Mouse (Mus musculus) forebrain, embryonic 10.5 days (tissue): ENCODE data around the gene Slc5a5. TPM values are rescaled to one million over a fixed set of nuclear protein-coding genes. Genes with fewer than 3 reads are reported as not detected.
A peak's percentile ranks its signal among the peaks of the same experiment; 100 is the strongest.

ENCODE experiments used
- DNase-seq: peaks from one replicate; pipeline ENCODE4 v3.0.0-alpha.2; 2017; ENCODE audit warnings: low spot score; ENCODE audit errors: extremely low spot score
- H3K27ac ChIP-seq: fragments of 300-500 bp; sonication (generic); 2 replicates; pipeline ENCODE4 v1.5.1; 2016; ENCODE audit warnings: mild to moderate bottlenecking
- H3K27me3 ChIP-seq: fragments of 300-500 bp; sonication (generic); 2 replicates; pipeline ENCODE4 v1.6.1; 2016; ENCODE audit warnings: mild to moderate bottlenecking; ENCODE audit not compliant: poor library complexity, severe bottlenecking
- H3K36me3 ChIP-seq: fragments of 300-500 bp; sonication (generic); replicated peaks from 2 replicates; pipeline ENCODE4 v1.6.1; 2016; ENCODE audit warnings: mild to moderate bottlenecking, moderate library complexity
- H3K4me1 ChIP-seq: fragments of 300-500 bp; sonication (generic); 2 replicates; pipeline ENCODE4 v1.6.1; 2016
- H3K4me3 ChIP-seq: fragments of 300-500 bp; sonication (generic); 2 replicates; pipeline ENCODE4 v1.5.1; 2016; ENCODE audit warnings: mild to moderate bottlenecking, moderate library complexity
- H3K9me3 ChIP-seq: fragments of 300-500 bp; sonication (generic); 2 replicates; pipeline ENCODE4 v1.6.1; 2016; ENCODE audit warnings: mild to moderate bottlenecking, moderate library complexity
- WGBS: fragments of 180-500 bp; shearing (Covaris S2); methylation state at CpG from one replicate; pipeline ENCODE4 v1.1.7; 2016; 5-methylcytosine and 5-hydroxymethylcytosine counted together
- polyA plus RNA-seq: library from polyadenylated mRNA; unstranded; fragments of >200 nt; fragmentation: Nextera tagmentation; extraction: Ambion mirVana; gene quantifications from 2 replicates; pipeline ENCODE4 v1.2.1, GENCODE M21; 2016

The Slc5a5 gene
- polyA plus RNA-seq: 0.36 and 0.38 TPM in 2 replicates

- peak; percentile 53 for DNase-seq
- H3K9me3 ChIP-seq: no peaks in the 10 kb centered on the region
- H3K4me3 ChIP-seq: peak within 1 kb of the TSS; percentile 43
- peaks cover 48% of the 10 kb centered on the region for H3K4me1 ChIP-seq
- H3K27ac ChIP-seq: peak within 1 kb of the TSS; percentile 35; the same call in 1 of the 2 replicates
- peaks cover 38% of the 10 kb centered on the region for H3K36me3 ChIP-seq
- H3K27me3 ChIP-seq: peaks cover 78% of the 10 kb centered on the region
- WGBS: 1% methylated on average over 80 of the region's 80 CpGs
These were observed at the start of gene Slc5a5 for GRCm38 (mm10) chr8:70892022-70892895. Gene Slc5a5, minus strand, starts transcription at chr8:70892757.

GRCm38 (mm10) chr8:70941478-70941877 lies 48.9 kb upstream of the Slc5a5 start:
- H3K4me1 ChIP-seq: no peaks in the 10 kb centered on the region

GRCm38 (mm10) chr8:70937200-70937599 lies 44.6 kb upstream of the Slc5a5 start:
- Histone ChIP-seq H3K36me3 (peaks cover 6% of the 10 kb centered on the region; the same call in 1 of the 2 replicates), H3K9me3 (no peaks in the 10 kb centered on the region), H3K27ac (no peak overlapping the region), H3K4me1 (no peaks in the 10 kb centered on the region), H3K4me3 (no peak overlapping the region), H3K27me3 (no peaks in the 10 kb centered on the region)
- 87% methylated on average over 6 of the region's 6 CpGs for WGBS
- no peak for DNase-seq

More at GRCm38 (mm10) chr8:70941478-70941877, 48.9 kb upstream of the Slc5a5 start:
- DNase-seq: no peak
- Histone ChIP-seq H3K27ac (no peak overlapping the region), H3K27me3 (no peaks in the 10 kb centered on the region), H3K36me3 (no peaks in the 10 kb centered on the region), H3K4me3 (no peak overlapping the region), H3K9me3 (no peaks in the 10 kb centered on the region)
- WGBS: 60% methylated on average over 2 of the region's 2 CpGs

- Histone ChIP-seq H3K9me3 (no peaks in the 10 kb centered on the region), H3K36me3 (peaks cover 8% of the 10 kb centered on the region; the same call in 1 of the 2 replicates), H3K4me3 (no peak overlapping the region), H3K27me3 (no peaks in the 10 kb centered on the region), H3K4me1 (no peaks in the 10 kb centered on the region), H3K27ac (no peak overlapping the region)
- no peak for DNase-seq
- 82% methylated on average over 7 of the region's 7 CpGs for WGBS
These were observed 42.2 kb upstream of the Slc5a5 start for GRCm38 (mm10) chr8:70934786-70935185.

- Histone ChIP-seq H3K4me3 (no peak overlapping the region), H3K4me1 (no peaks in the 10 kb centered on the region), H3K36me3 (peaks cover 8% of the 10 kb centered on the region; the same call in 1 of the 2 replicates), H3K9me3 (no peaks in the 10 kb centered on the region), H3K27ac (no peak overlapping the region), H3K27me3 (no peaks in the 10 kb centered on the region)
- 95% methylated on average over 4 of the region's 4 CpGs for WGBS
- DNase-seq: no peak
These were observed 40.5 kb upstream of the Slc5a5 start for GRCm38 (mm10) chr8:70933036-70933435.

- no peaks in the 10 kb centered on the region for H3K9me3 ChIP-seq
- 90% methylated on average over 11 of the region's 11 CpGs for WGBS
- no peak overlapping the region for H3K4me3 ChIP-seq
- DNase-seq: no peak
- H3K27ac ChIP-seq: no peak overlapping the region
- H3K36me3 ChIP-seq: peaks cover 8% of the 10 kb centered on the region; the same call in 1 of the 2 replicates
- no peaks in the 10 kb centered on the region for H3K27me3 ChIP-seq
- no peaks in the 10 kb centered on the region for H3K4me1 ChIP-seq
These were observed 39.2 kb upstream of the Slc5a5 start for GRCm38 (mm10) chr8:70931731-70932130.

- Histone ChIP-seq H3K4me3 (no peak overlapping the region), H3K27me3 (no peaks in the 10 kb centered on the region), H3K36me3 (peaks cover 9% of the 10 kb centered on the region; the same call in 1 of the 2 replicates), H3K27ac (no peak overlapping the region), H3K9me3 (no peaks in the 10 kb centered on the region), H3K4me1 (no peaks in the 10 kb centered on the region)
- no peak for DNase-seq
- WGBS: 88% methylated on average over 5 of the region's 5 CpGs
These were observed 36.3 kb upstream of the Slc5a5 start for GRCm38 (mm10) chr8:70928778-70929322.

- no peak overlapping the region for H3K4me3 ChIP-seq
- no peaks in the 10 kb centered on the region for H3K4me1 ChIP-seq
- peaks cover 15% of the 10 kb centered on the region; the same call in 1 of the 2 replicates for H3K36me3 ChIP-seq
- 89% methylated on average over 3 of the region's 3 CpGs for WGBS
- no peak for DNase-seq
- H3K27ac ChIP-seq: no peak overlapping the region
- no peaks in the 10 kb centered on the region for H3K9me3 ChIP-seq
- H3K27me3 ChIP-seq: no peaks in the 10 kb centered on the region
These were observed 35.5 kb upstream of the Slc5a5 start for GRCm38 (mm10) chr8:70928096-70928495.

GRCm38 (mm10) chr8:70926396-70926795 lies 33.8 kb upstream of the Slc5a5 start:
- H3K4me3 ChIP-seq: no peak overlapping the region
- no peak overlapping the region for H3K27ac ChIP-seq
- no peak for DNase-seq
- no peaks in the 10 kb centered on the region for H3K27me3 ChIP-seq
- no peaks in the 10 kb centered on the region for H3K9me3 ChIP-seq
- peaks cover 13% of the 10 kb centered on the region for H3K36me3 ChIP-seq
- H3K4me1 ChIP-seq: no peaks in the 10 kb centered on the region
- 91% methylated on average over 5 of the region's 5 CpGs for WGBS

- H3K36me3 ChIP-seq: peaks cover 20% of the 10 kb centered on the region
- WGBS: 91% methylated on average over 4 of the region's 4 CpGs
- H3K4me1 ChIP-seq: no peaks in the 10 kb centered on the region
These were observed 33.2 kb upstream of the Slc5a5 start for GRCm38 (mm10) chr8:70925754-70926153.

GRCm38 (mm10) chr8:70924151-70924550 lies 31.6 kb upstream of the Slc5a5 start:
- no peak for DNase-seq
- 91% methylated on average over 4 of the region's 4 CpGs for WGBS
- Histone ChIP-seq H3K27me3 (no peaks in the 10 kb centered on the region), H3K36me3 (peaks cover 34% of the 10 kb centered on the region), H3K27ac (no peak overlapping the region), H3K4me3 (no peak overlapping the region), H3K4me1 (no peaks in the 10 kb centered on the region), H3K9me3 (no peaks in the 10 kb centered on the region)

More at GRCm38 (mm10) chr8:70925754-70926153, 33.2 kb upstream of the Slc5a5 start:
- no peaks in the 10 kb centered on the region for H3K27me3 ChIP-seq
- H3K27ac ChIP-seq: no peak overlapping the region
- no peaks in the 10 kb centered on the region for H3K9me3 ChIP-seq
- no peak overlapping the region for H3K4me3 ChIP-seq
- DNase-seq: no peak

GRCm38 (mm10) chr8:70920049-70920922 lies 27.7 kb upstream of the Slc5a5 start:
- WGBS: 92% methylated on average over 9 of the region's 9 CpGs
- no peak for DNase-seq
- Histone ChIP-seq H3K4me3 (no peak overlapping the region), H3K36me3 (peaks cover 73% of the 10 kb centered on the region), H3K27ac (no peak overlapping the region), H3K4me1 (no peaks in the 10 kb centered on the region), H3K27me3 (no peaks in the 10 kb centered on the region), H3K9me3 (no peaks in the 10 kb centered on the region)
